Mouse (Mus musculus): ENCODE measurements around the gene Prr23a3. TPM values are rescaled to one million over a fixed set of nuclear protein-coding genes. Genes with fewer than 3 reads are reported as not detected.

Gene Prr23a3
- 0.08 TPM in 1 of 2 replicates, not detected in the other for polyA plus RNA-seq (2015; fragmentation: Nextera tagmentation; extraction: Ambion mirVana)

DNA sequence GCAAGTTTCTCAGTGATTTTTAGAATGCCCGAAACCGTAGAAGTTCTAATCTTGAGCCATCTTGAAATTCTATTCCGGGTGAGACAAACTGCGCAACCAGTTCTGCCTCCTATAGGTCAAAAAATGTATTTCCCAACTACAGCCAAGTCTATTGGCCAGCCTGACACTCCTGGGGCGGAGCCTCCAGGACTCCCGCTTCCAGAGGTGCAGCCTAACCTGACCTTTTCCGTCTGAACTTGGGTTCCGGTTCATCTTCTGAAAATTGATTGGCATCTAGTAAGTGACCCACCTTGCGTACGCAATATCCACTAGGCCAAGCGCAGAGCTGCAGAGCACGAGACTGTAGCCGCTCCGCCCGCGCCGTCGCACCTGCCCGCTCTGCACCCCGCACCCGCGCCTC is at the start of gene Prr23a3:
Gene Prr23a3 (plus strand): TSS at position 197 of the 400 bp plus-strand sequence.

GRCm38 (mm10) chr9:98842117-98842516 is 22.4 kb upstream of the Prr23a3 start, which contains the start of gene Prr23a1:
Gene Prr23a1 (plus strand): TSS chr9:98842503.

DNA sequence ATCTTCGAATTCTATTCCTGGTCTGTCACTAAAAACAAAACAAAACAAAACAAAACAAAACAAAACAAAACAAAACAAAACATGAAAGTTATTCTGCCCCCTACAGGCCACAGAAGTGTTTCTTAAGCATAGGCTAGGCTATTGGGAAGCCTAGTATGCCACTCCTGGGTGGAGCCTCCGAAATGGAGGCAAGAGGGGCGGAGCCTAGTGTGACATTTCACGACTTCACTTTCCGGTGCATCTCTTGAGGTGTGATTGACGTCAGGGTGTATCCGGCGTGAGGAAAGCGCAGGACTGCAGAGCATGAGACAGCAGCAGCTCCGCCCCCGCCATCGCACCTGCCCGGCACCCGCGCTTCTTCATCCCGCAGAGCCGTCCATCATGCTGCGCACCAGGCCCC is 8.4 kb upstream of the Prr23a3 start, which contains the start of gene Prr23a2:
Gene Prr23a2 (plus strand): TSS at position 285 of the 400 bp plus-strand sequence.

GRCm38 (mm10) chr9:98902819-98903218 is 38.3 kb downstream of the Prr23a3 start, which contains the start of gene 7420426K07Rik:
Gene 7420426K07Rik (plus strand): TSS chr9:98903119.

Other genes with a start within 250 kb of the Prr23a3 start
- gene Prr23a1, start 22.3 kb upstream of the Prr23a3 start, polyA plus RNA-seq (2015; fragmentation: Nextera tagmentation; extraction: Ambion mirVana): 0.27 and 0.35 TPM in 2 replicates
- gene Prr23a2, start 8.3 kb upstream of the Prr23a3 start, polyA plus RNA-seq (2015; fragmentation: Nextera tagmentation; extraction: Ambion mirVana): not detected in 2 replicates
- not detected in 2 replicates for gene 7420426K07Rik, start 38.4 kb downstream of the Prr23a3 start, polyA plus RNA-seq (2015; fragmentation: Nextera tagmentation; extraction: Ambion mirVana)
- 0.65 and 0.81 TPM in 2 replicates for gene Foxl2, start 90.5 kb downstream of the Prr23a3 start, polyA plus RNA-seq (2015; fragmentation: Nextera tagmentation; extraction: Ambion mirVana)
- gene Faim, start 121.6 kb downstream of the Prr23a3 start, polyA plus RNA-seq (2015; fragmentation: Nextera tagmentation; extraction: Ambion mirVana): 113 and 122 TPM in 2 replicates
- 0.09 TPM in 1 of 2 replicates, not detected in the other for gene Gm1123, start 170.9 kb downstream of the Prr23a3 start, polyA plus RNA-seq (2015; fragmentation: Nextera tagmentation; extraction: Ambion mirVana)